Mouse (Mus musculus): Measurements from ENCODE around the gene Degs2. TPM values are rescaled to one million over a fixed set of nuclear protein-coding genes. Genes with fewer than 3 reads are reported as not detected.

Gene Degs2
- polyA plus RNA-seq, 1 experiment from 2014 or later: 42.9 TPM

- Histone ChIP-seq H3K27ac (ENCODE audit: low read length) (peak overlapping the region; percentile 72), H3K4me1 (ENCODE audit: control insufficient read depth, insufficient read depth, low read length) (peaks cover 2% of the 10 kb centered on the region), H3K9ac (ENCODE audit: low read length) (no peak overlapping the region), H3K4me3 (replicated peaks; ENCODE audit: low read length) (no peak overlapping the region), H3K36me3 (ENCODE audit: control insufficient read depth, insufficient read depth, low read length) (no peaks in the 10 kb centered on the region), H3K9me3 (replicated peaks; ENCODE audit: control insufficient read depth, low read length) (no peaks in the 10 kb centered on the region), H3K27me3 (ENCODE audit: control insufficient read depth, insufficient read depth, low read length) (no peaks in the 10 kb centered on the region), H3K4me2 (ENCODE audit: low read depth, low read length) (peak overlapping the region; percentile 35; the same call in 1 of the 2 replicates)
- ATAC-seq (ENCODE audit: insufficient read depth, low FRiP score): no peak
- WGBS: 78% methylated on average over 6 of the region's 6 CpGs
These were observed 7.3 kb upstream of the Degs2 start for GRCm38 (mm10) chr12:108709386-108709785.

GRCm38 (mm10) chr12:108706129-108706528 lies 4.0 kb upstream of the Degs2 start:
- WGBS: 35% methylated on average over 7 of the region's 7 CpGs
- no peaks in the 10 kb centered on the region for H3K36me3 ChIP-seq (ENCODE audit: control insufficient read depth, insufficient read depth, low read length)

DNA sequence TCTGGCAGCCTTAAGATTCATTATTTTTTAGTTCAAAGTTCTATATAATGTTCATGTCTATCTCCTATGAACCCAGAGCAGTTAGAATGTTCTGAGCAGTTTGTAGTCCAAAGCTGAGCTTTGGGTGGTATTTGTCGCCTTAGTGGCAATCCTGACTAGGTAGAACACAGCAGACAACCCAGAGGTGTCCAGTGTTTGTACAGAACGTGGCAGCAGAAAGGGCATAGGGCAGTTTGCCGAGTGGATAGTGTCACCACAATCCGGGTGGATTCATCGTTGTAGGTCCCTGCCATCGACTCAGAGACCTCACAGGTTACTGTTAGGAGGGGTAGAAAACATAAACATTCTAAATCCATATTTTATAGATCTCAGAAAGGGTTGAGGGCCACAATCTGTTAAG lies 3.4 kb upstream of the Degs2 start:
- H3K27ac ChIP-seq (ENCODE audit: low read length): no peak overlapping the region
- H3K4me3 ChIP-seq (replicated peaks; ENCODE audit: low read length): no peak overlapping the region
- ATAC-seq (ENCODE audit: insufficient read depth, low FRiP score): no peak
- H3K27me3 ChIP-seq (ENCODE audit: control insufficient read depth, insufficient read depth, low read length): peaks cover 15% of the 10 kb centered on the region; the same call in 1 of the 2 replicates
- no peak overlapping the region for H3K4me2 ChIP-seq (ENCODE audit: low read depth, low read length)
- no peak overlapping the region for H3K9ac ChIP-seq (ENCODE audit: low read length)
- WGBS: 66% methylated on average over 6 of the region's 6 CpGs
- H3K9me3 ChIP-seq (replicated peaks; ENCODE audit: control insufficient read depth, low read length): no peaks in the 10 kb centered on the region
- no peaks in the 10 kb centered on the region for H3K36me3 ChIP-seq (ENCODE audit: control insufficient read depth, insufficient read depth, low read length)
- peaks cover 5% of the 10 kb centered on the region for H3K4me1 ChIP-seq (ENCODE audit: control insufficient read depth, insufficient read depth, low read length)

More at GRCm38 (mm10) chr12:108706129-108706528, 4.0 kb upstream of the Degs2 start:
- H3K27me3 ChIP-seq (ENCODE audit: control insufficient read depth, insufficient read depth, low read length): peaks cover 15% of the 10 kb centered on the region; the same call in 1 of the 2 replicates
- no peak for ATAC-seq (ENCODE audit: insufficient read depth, low FRiP score)
- H3K9me3 ChIP-seq (replicated peaks; ENCODE audit: control insufficient read depth, low read length): no peaks in the 10 kb centered on the region
- H3K4me1 ChIP-seq (ENCODE audit: control insufficient read depth, insufficient read depth, low read length): peaks cover 5% of the 10 kb centered on the region
- no peak overlapping the region for H3K4me2 ChIP-seq (ENCODE audit: low read depth, low read length)
- no peak overlapping the region for H3K4me3 ChIP-seq (replicated peaks; ENCODE audit: low read length)
- H3K27ac ChIP-seq (ENCODE audit: low read length): no peak overlapping the region
- no peak overlapping the region for H3K9ac ChIP-seq (ENCODE audit: low read length)

DNA sequence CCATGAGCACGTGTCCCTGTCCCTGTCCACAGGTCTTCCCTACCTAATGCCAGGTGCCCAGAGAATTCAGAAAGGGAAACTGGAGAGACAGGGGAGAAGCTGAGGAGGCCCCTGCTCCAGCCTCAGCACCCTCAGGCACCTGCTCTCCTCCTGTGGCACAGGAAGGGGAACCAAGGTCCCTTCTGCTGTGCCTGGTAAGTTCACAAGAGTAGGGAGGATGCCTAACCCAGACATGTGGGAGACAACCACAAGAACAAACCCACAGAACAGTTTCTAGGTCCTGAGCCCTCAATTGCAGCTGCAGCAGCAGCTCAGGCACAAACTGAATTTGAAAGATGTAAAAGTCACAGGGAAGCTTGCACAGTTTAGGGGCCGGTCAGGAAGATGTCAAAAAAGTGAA lies 894 bp downstream of the Degs2 start:
- H3K4me3 ChIP-seq (replicated peaks; ENCODE audit: low read length): peak overlapping the region; percentile 40
- no peaks in the 10 kb centered on the region for H3K9me3 ChIP-seq (replicated peaks; ENCODE audit: control insufficient read depth, low read length)
- peak overlapping the region; percentile 55 for H3K4me2 ChIP-seq (ENCODE audit: low read depth, low read length)
- H3K36me3 ChIP-seq (ENCODE audit: control insufficient read depth, insufficient read depth, low read length): no peaks in the 10 kb centered on the region
- H3K27me3 ChIP-seq (ENCODE audit: control insufficient read depth, insufficient read depth, low read length): peaks cover 15% of the 10 kb centered on the region; the same call in 1 of the 2 replicates
- WGBS: 29% methylated on average over 2 of the region's 2 CpGs
- peaks cover 16% of the 10 kb centered on the region for H3K4me1 ChIP-seq (ENCODE audit: control insufficient read depth, insufficient read depth, low read length)
- peak overlapping the region; percentile 49; the same call in 1 of the 2 replicates for H3K9ac ChIP-seq (ENCODE audit: low read length)
- no peak for ATAC-seq (ENCODE audit: insufficient read depth, low FRiP score)
- H3K27ac ChIP-seq (ENCODE audit: low read length): peak overlapping the region; percentile 48; the same call in 1 of the 2 replicates

DNA sequence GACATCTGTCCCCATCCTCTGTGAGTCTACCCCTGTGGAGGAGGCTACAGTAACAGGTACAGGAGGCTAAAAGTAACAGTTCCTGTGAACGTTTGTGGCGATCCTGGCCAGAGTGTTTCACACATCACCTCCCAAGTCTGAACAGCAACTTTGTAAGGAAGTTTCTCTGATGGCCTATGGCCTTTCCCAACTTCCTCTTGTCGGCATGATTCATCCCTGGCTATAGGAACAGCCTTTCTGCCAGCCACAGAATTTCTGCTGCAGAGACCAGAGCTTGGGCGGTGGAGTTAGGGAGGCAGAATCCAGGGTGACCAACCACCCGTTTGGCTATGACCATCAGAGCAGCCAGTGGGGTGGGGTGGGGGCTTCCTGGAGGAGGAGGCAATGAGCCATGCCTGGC lies 2.1 kb downstream of the Degs2 start:
- WGBS: 65% methylated on average over 5 of the region's 5 CpGs
- Histone ChIP-seq H3K27ac (ENCODE audit: low read length) (peak overlapping the region; percentile 83), H3K4me1 (ENCODE audit: control insufficient read depth, insufficient read depth, low read length) (peaks cover 19% of the 10 kb centered on the region), H3K9me3 (replicated peaks; ENCODE audit: control insufficient read depth, low read length) (no peaks in the 10 kb centered on the region), H3K4me2 (ENCODE audit: low read depth, low read length) (peak overlapping the region; percentile 13), H3K9ac (ENCODE audit: low read length) (no peak overlapping the region; the same call in 1 of the 2 replicates), H3K4me3 (replicated peaks; ENCODE audit: low read length) (0 out of 2 replicates have a peak overlapping the region, but pooled peaks have one; percentile 10), H3K27me3 (ENCODE audit: control insufficient read depth, insufficient read depth, low read length) (peaks cover 15% of the 10 kb centered on the region; the same call in 1 of the 2 replicates), H3K36me3 (ENCODE audit: control insufficient read depth, insufficient read depth, low read length) (no peaks in the 10 kb centered on the region)
- ATAC-seq (ENCODE audit: insufficient read depth, low FRiP score): no peak

DNA sequence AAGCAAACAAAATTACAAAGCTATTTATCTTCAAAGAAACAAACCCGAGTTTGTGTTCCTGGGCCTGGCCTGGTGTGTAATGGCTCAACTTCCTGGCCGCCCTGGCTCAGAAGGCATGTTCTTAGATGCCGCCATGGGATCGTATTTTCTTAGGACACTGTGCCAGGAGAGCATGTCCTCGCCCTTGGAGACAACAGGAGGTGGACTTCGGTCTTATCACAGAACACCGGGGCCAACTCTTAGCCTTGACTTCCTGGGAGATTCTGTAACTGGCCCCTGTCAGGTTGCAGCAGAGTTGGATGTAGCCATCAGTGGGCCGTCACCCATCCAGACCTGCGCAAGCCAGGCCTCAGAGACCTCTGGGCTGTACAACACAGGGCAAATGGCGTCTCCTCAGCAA lies 2.5 kb downstream of the Degs2 start:
- Histone ChIP-seq H3K36me3 (ENCODE audit: control insufficient read depth, insufficient read depth, low read length) (no peaks in the 10 kb centered on the region), H3K4me3 (replicated peaks; ENCODE audit: low read length) (no peak overlapping the region), H3K27ac (ENCODE audit: low read length) (peak overlapping the region; percentile 83), H3K4me2 (ENCODE audit: low read depth, low read length) (peak overlapping the region; percentile 13; the same call in 1 of the 2 replicates), H3K4me1 (ENCODE audit: control insufficient read depth, insufficient read depth, low read length) (peaks cover 22% of the 10 kb centered on the region), H3K27me3 (ENCODE audit: control insufficient read depth, insufficient read depth, low read length) (peaks cover 15% of the 10 kb centered on the region; the same call in 1 of the 2 replicates), H3K9ac (ENCODE audit: low read length) (no peak overlapping the region; the same call in 1 of the 2 replicates), H3K9me3 (replicated peaks; ENCODE audit: control insufficient read depth, low read length) (no peaks in the 10 kb centered on the region)
- no peak for ATAC-seq (ENCODE audit: insufficient read depth, low FRiP score)
- 61% methylated on average over 10 of the region's 10 CpGs for WGBS

- ATAC-seq (ENCODE audit: insufficient read depth, low FRiP score): 0 out of 2 replicates have a peak, but pooled peaks have one; percentile 12
- Histone ChIP-seq H3K4me1 (ENCODE audit: control insufficient read depth, insufficient read depth, low read length) (peaks cover 25% of the 10 kb centered on the region), H3K27me3 (ENCODE audit: control insufficient read depth, insufficient read depth, low read length) (peaks cover 15% of the 10 kb centered on the region; the same call in 1 of the 2 replicates), H3K4me3 (replicated peaks; ENCODE audit: low read length) (no peak overlapping the region), H3K27ac (ENCODE audit: low read length) (peak overlapping the region; percentile 95), H3K9ac (ENCODE audit: low read length) (peak overlapping the region; percentile 44; the same call in 1 of the 2 replicates), H3K4me2 (ENCODE audit: low read depth, low read length) (peak overlapping the region; percentile 29; the same call in 1 of the 2 replicates), H3K36me3 (ENCODE audit: control insufficient read depth, insufficient read depth, low read length) (no peaks in the 10 kb centered on the region), H3K9me3 (replicated peaks; ENCODE audit: control insufficient read depth, low read length) (no peaks in the 10 kb centered on the region)
- 59% methylated on average over 11 of the region's 11 CpGs for WGBS
These were observed 3.2 kb downstream of the Degs2 start for GRCm38 (mm10) chr12:108698697-108699471.

DNA sequence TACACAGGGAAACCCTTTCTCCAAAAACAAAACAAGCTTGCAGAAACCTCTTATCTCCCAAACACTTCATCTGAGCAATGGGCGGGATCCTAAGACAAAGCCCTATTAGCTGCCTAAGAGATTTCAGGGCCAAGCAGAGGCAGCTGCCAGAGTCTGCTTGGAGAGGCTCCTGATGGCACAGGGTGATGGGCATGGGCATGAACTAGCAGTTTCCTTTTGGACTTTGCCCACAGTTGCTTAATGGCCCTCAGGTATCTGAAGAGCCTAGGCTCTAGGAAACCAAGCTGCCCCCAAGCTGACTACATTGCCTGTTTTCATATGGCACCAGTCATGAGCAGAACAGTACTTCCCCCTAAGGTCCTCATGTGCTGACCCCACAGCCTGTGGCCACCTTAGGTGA lies 7.9 kb downstream of the Degs2 start:
- H3K4me1 ChIP-seq (ENCODE audit: control insufficient read depth, insufficient read depth, low read length): peaks cover 22% of the 10 kb centered on the region
- H3K27ac ChIP-seq (ENCODE audit: low read length): peak overlapping the region; percentile 14; the same call in 1 of the 2 replicates
- no peak overlapping the region for H3K4me2 ChIP-seq (ENCODE audit: low read depth, low read length)
- H3K27me3 ChIP-seq (ENCODE audit: control insufficient read depth, insufficient read depth, low read length): no peaks in the 10 kb centered on the region
- ATAC-seq (ENCODE audit: insufficient read depth, low FRiP score): no peak
- no peak overlapping the region for H3K4me3 ChIP-seq (replicated peaks; ENCODE audit: low read length)
- no peak overlapping the region for H3K9ac ChIP-seq (ENCODE audit: low read length)
- H3K9me3 ChIP-seq (replicated peaks; ENCODE audit: control insufficient read depth, low read length): no peaks in the 10 kb centered on the region
- H3K36me3 ChIP-seq (ENCODE audit: control insufficient read depth, insufficient read depth, low read length): no peaks in the 10 kb centered on the region
- 68% methylated on average over 1 of the region's 1 CpGs for WGBS

DNA sequence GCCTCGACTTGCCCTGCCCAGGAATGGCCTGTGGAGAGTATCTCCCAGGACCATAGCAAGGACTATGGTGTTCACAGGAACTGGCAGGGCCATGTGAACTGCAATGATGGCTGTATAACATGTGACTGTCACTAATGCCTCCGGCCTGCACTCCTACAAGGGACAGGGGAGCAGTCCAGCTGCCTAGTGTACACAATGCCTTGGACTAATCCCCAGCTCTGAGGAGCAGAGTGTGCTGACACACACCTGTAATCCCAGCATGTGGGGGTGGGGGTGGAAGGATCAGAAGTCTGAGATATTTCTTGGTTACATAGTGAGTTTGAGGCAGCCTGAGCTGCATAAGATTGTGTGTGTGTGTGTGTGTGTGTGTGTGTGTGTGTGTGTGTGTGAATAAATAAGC lies 8.5 kb downstream of the Degs2 start:
- H3K4me1 ChIP-seq (ENCODE audit: control insufficient read depth, insufficient read depth, low read length): peaks cover 22% of the 10 kb centered on the region
- no peaks in the 10 kb centered on the region for H3K9me3 ChIP-seq (replicated peaks; ENCODE audit: control insufficient read depth, low read length)
- H3K27ac ChIP-seq (ENCODE audit: low read length): no peak overlapping the region

More for the DNA sequence above, 8.5 kb downstream of the Degs2 start:
- no peak overlapping the region for H3K9ac ChIP-seq (ENCODE audit: low read length)
- H3K27me3 ChIP-seq (ENCODE audit: control insufficient read depth, insufficient read depth, low read length): no peaks in the 10 kb centered on the region
- no peaks in the 10 kb centered on the region for H3K36me3 ChIP-seq (ENCODE audit: control insufficient read depth, insufficient read depth, low read length)
- WGBS: 53% methylated on average over 2 of the region's 2 CpGs
- H3K4me3 ChIP-seq (replicated peaks; ENCODE audit: low read length): no peak overlapping the region
- 0 out of 2 replicates have a peak, but pooled peaks have one; percentile 14 for ATAC-seq (ENCODE audit: insufficient read depth, low FRiP score)
- H3K4me2 ChIP-seq (ENCODE audit: low read depth, low read length): no peak overlapping the region

Data from stomach, embryonic 16.5 days (tissue).